Mouse (Mus musculus) liver, adult 2 months (tissue): ENCODE measurements around the gene Ppp2r3c. TPM values are rescaled to one million over a fixed set of nuclear protein-coding genes. Genes with fewer than 3 reads are reported as not detected.
A peak's percentile ranks its signal among the peaks of the same experiment; 100 is the strongest.
"Not testable (repeated sequence)": the region's sequence is repeated elsewhere in the genome, so short reads cannot be mapped to it uniquely, and the experiment has no call there.

Experiments used
- DNase-seq: peaks from one replicate; pipeline ENCODE4 v3.0.0-alpha.2; 2011; ENCODE audit warnings: low read depth, low spot score; ENCODE audit errors: extremely low read depth
- H3K27ac ChIP-seq: fragments of 200-500 bp; replicated peaks from 2 replicates; pipeline ENCODE4 v1.5.1; 2012; ENCODE audit warnings: low read depth, mild to moderate bottlenecking, control low read depth, inconsistent platforms, low read length; ENCODE audit not compliant: insufficient read depth
- H3K27me3 ChIP-seq: fragments of 200-500 bp; 2 replicates; pipeline ENCODE4 v1.6.1; 2012; ENCODE audit warnings: mild to moderate bottlenecking, moderate library complexity, low read length, inconsistent platforms; ENCODE audit not compliant: control insufficient read depth, insufficient read depth
- H3K36me3 ChIP-seq: fragments of 200-500 bp; 2 replicates; pipeline ENCODE4 v1.6.1; 2012; ENCODE audit warnings: low read length, inconsistent platforms; ENCODE audit not compliant: control insufficient read depth, insufficient read depth
- H3K4me1 ChIP-seq: fragments of 200-500 bp; 2 replicates; pipeline ENCODE4 v1.6.1; 2011; ENCODE audit warnings: low read length; ENCODE audit not compliant: control insufficient read depth, insufficient read depth
- H3K4me3 ChIP-seq: fragments of 200-500 bp; 2 replicates; pipeline ENCODE4 v1.5.1; 2011; ENCODE audit warnings: low read depth, mild to moderate bottlenecking, control low read depth, low read length, moderate library complexity; ENCODE audit not compliant: insufficient read depth
- H3K79me2 ChIP-seq: fragments of 200-500 bp; 2 replicates; pipeline ENCODE4 v1.6.1; 2012; ENCODE audit warnings: inconsistent platforms, mild to moderate bottlenecking, low read length, moderate library complexity; ENCODE audit not compliant: control insufficient read depth, insufficient read depth
- H3K9ac ChIP-seq: fragments of 200-500 bp; 2 replicates; pipeline ENCODE4 v1.6.1; 2012; ENCODE audit warnings: low read depth, mild to moderate bottlenecking, control low read depth, inconsistent platforms, low read length
- WGBS: fragments of 180-500 bp; shearing (Covaris S2); methylation state at CpG from one replicate; pipeline ENCODE4 v1.1.7; 2018; 5-methylcytosine and 5-hydroxymethylcytosine counted together
- polyA plus RNA-seq: library from polyadenylated mRNA; depleted of rRNA; stranded (reverse); fragments of >200 nt; gene quantifications from 2 replicates; pipeline ENCODE4 v1.2.3, GENCODE M21; 2012; rRNA removed
- total RNA-seq: library from RNA; depleted of rRNA; stranded (reverse); fragments of >200 nt; gene quantifications from 2 replicates; pipeline ENCODE4 v1.2.3, GENCODE M21; 2014; rRNA removed

Gene Ppp2r3c
- total and polyA plus RNA-seq, 2 experiments, result 1.0 to 6.9 TPM

DNA sequence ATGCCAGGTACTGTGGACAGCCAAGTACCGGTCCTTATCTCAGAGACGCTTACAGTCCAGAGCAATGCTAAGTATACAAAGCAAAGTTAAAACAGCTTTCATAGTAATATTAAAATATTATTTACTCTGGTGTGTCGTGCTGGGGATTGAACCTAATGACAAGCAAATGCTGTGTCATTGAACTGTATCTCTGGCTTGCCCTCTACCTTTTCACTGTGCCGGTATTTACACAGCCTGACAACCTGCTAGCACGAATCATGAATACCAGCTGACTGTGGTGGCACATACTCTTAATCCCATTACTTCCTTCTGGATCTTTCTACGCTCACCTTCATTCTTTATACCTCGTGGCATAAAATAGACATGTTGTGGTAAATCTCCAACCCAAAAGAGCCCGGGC lies 60.6 kb downstream of the Ppp2r3c start:
- H3K27me3 ChIP-seq, H3K79me2 ChIP-seq, DNase-seq, H3K4me3 ChIP-seq, H3K36me3 ChIP-seq, H3K9ac ChIP-seq, H3K4me1 ChIP-seq, H3K27ac ChIP-seq: not testable (repeated sequence)
- no CpG with 5 or more reads among the region's 8 CpGs for WGBS

DNA sequence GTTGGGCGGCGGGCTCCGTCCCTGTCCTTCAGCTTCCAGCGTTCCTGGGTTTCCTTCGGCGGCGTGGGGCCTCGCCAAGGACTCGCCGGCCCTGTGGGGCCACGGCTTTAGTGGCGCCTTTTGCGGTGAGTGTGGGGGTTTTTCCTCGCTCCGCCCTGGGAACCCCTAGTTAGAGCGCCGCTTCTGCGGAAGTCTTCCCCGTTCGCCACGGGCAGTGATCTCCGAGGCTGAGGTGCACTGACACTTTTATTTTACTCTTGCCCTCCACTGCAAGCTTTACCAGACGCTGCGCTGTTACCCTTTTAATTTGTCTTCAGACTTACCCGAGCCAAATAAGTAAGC lies 72.3 kb downstream of the Ppp2r3c start:
- not testable (repeated sequence) for DNase-seq, H3K4me1 ChIP-seq, H3K79me2 ChIP-seq, H3K27me3 ChIP-seq, H3K27ac ChIP-seq, H3K36me3 ChIP-seq
- Histone ChIP-seq H3K9ac (peak overlapping the region; percentile 45; the same call in 1 of the 2 replicates), H3K4me3 (peak overlapping the region; percentile 51)
- under 1% methylated on average over 13 of the region's 25 CpGs for WGBS

DNA sequence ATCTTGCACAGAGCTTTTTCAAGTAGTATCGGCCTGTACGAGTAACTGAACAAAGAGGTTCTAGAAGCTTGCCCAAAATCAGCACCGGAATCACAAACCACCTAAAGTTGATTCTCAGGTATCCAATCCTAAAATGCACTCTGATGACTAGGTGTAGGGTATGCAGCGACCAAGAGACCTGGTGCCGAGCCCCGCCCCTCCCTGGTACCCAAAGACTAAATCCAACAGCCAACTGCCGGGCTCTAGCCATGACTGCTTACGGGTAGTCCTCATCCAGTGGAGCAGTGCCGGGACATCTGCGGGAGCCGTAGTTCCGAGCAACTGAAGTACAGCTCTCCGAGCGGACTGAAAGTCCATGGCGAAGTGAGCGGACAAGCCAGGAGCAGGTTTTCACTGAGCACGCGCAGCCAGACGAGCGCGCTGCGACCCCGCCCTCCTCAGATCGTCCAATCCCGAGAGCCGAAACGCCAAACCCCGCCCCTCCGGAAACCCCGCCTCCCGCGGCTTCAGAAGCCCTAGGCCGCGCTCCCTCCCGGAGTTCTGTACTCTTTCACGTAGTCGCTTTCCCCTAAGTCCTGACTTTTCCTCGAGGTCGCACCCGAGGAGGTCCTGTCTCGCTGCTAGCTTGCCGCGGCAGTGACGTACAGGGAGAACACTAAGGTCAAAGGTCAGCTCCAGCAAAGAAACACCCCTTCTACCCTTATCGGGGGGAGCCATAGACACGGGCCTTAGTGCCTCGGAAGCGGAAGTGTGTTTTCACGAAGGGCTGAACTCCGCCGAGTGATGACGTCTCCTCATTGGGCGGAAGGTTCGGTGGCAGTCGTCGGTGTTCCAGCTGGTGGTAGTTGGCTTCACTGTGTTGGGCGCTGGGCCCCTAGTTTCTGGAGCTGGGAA lies 72.9 kb downstream of the Ppp2r3c start, which contains the start of gene Srp54c:
Gene Srp54c (plus strand): TSS at position 543 of the 894 bp plus-strand sequence.
- H3K4me1 ChIP-seq, H3K27me3 ChIP-seq, H3K36me3 ChIP-seq, H3K79me2 ChIP-seq, DNase-seq, H3K27ac ChIP-seq: not testable (repeated sequence)
- Histone ChIP-seq H3K4me3 (peak within 1 kb of the TSS; percentile 51), H3K9ac (peak within 1 kb of the TSS; percentile 45; the same call in 1 of the 2 replicates)
- no CpG with 5 or more reads among the region's 57 CpGs for WGBS

Other genes with a start within 250 kb of the Ppp2r3c start
- gene 2700097O09Rik, start 222.9 kb downstream of the Ppp2r3c start, total RNA-seq, result 11.5 and 13.0 TPM in 2 replicates
- gene 2700097O09Rik, start 222.9 kb downstream of the Ppp2r3c start, polyA plus RNA-seq, result 4.5 and 5.5 TPM in 2 replicates
- 52.1 and 91.7 TPM in 2 replicates for gene Srp54a, start 222.7 kb downstream of the Ppp2r3c start, total RNA-seq
- gene Srp54a, start 222.7 kb downstream of the Ppp2r3c start, polyA plus RNA-seq, result 16.5 and 19.5 TPM in 2 replicates
- 2.0 and 2.4 TPM in 2 replicates for gene Fam177a, start 178.5 kb downstream of the Ppp2r3c start, total RNA-seq
- gene Fam177a, start 178.5 kb downstream of the Ppp2r3c start, polyA plus RNA-seq, result 0.77 and 0.82 TPM in 2 replicates
- 37.0 and 42.7 TPM in 2 replicates for gene Srp54b, start 147.9 kb downstream of the Ppp2r3c start, total RNA-seq
- 23.0 and 24.5 TPM in 2 replicates for gene Srp54b, start 147.9 kb downstream of the Ppp2r3c start, polyA plus RNA-seq
- gene 1700047I17Rik2, start 103.4 kb downstream of the Ppp2r3c start, total RNA-seq, result 0.28 TPM in 1 of 2 replicates, not detected in the other
- gene 1700047I17Rik2, start 103.4 kb downstream of the Ppp2r3c start, polyA plus RNA-seq, result not detected in 2 replicates
- gene Srp54c, start 72.8 kb downstream of the Ppp2r3c start, total RNA-seq, result 42.3 and 62.3 TPM in 2 replicates
- gene Srp54c, start 72.8 kb downstream of the Ppp2r3c start, polyA plus RNA-seq, result 4.2 and 4.5 TPM in 2 replicates
- gene 1110008L16Rik, start 3.4 kb downstream of the Ppp2r3c start, total RNA-seq, result 10.7 and 12.2 TPM in 2 replicates
- gene 1110008L16Rik, start 3.4 kb downstream of the Ppp2r3c start, polyA plus RNA-seq, result 4.6 and 6.2 TPM in 2 replicates
- 132 and 138 TPM in 2 replicates for gene Psma6, start 81.2 kb upstream of the Ppp2r3c start, total RNA-seq
- gene Psma6, start 81.2 kb upstream of the Ppp2r3c start, polyA plus RNA-seq, result 51.5 and 55.1 TPM in 2 replicates
- 85.6 and 110 TPM in 2 replicates for gene Nfkbia, start 189.6 kb upstream of the Ppp2r3c start, total RNA-seq
- 75.3 and 76.4 TPM in 2 replicates for gene Nfkbia, start 189.6 kb upstream of the Ppp2r3c start, polyA plus RNA-seq